Mouse (Mus musculus): ENCODE results near the gene Top2b.

Top2b gene

DNA sequence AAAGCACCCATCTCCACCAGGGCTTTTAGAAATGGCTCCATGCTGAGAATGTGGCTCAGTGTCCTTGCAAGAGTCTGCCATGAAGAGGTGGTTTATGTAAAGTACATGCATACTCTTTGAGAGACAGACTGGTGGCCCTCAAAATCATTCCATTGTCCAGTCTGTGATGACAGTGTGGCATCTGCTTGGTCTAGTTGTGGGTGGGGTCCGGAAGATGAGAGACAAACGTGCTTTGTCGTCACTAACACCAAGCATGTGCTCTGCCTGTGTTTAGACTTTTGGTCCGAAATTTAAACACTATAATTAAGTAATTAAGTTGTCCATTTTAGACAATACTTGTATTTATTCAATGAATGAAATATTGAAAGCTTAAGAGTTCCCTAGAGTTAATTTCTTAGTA lies 49.2 kb downstream of the Top2b start:
- no peak for DNase-seq (ENCODE audit: low read depth)

DNA sequence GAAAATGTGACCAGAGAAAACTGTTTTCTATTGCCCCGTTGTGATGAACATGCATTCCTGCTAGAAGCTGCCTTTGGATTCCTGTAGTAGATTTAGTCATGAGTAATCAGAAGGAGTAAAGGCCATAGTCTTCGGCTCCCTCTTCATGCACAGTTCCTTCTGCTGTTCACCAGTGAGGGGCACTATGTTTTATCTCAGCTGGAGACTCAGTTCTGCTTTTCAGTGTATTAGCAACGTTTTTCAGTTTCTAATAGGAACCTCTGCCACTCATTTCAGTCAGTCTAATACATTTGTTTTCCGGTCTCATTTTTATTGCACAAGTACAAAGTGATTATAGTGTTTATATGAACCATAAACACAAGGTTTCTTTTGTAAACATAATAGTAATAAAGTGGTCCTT lies 62.6 kb downstream of the Top2b start:
- DNase-seq (ENCODE audit: low read depth): no peak

DNA sequence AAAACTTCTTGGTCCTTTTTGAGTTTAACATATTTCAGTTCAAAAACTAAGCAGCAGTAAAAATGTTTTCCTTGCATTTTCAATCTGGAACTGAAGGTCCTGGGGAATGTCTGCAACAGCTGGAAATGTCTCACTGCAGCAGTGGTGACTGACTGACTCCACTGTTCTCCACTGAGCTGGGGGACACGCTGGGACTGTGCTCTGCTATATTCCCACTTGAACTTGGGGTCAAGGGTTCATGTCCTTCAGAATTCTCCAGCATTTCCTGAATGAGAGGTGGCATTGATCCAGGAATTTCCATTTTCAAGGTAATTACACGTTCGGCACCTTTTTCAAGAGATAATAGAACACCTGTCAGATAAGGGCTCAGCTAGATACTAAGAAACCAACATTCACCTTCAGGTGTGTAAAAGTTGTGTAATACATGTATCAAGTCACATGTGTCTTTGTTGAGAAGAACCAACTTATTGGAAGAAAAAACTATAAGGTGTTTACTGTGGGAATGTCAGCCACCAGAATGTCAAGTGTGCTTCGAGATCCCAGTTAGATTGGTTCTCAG lies 67.0 kb downstream of the Top2b start:
- no peak for DNase-seq (ENCODE audit: low read depth)

DNA sequence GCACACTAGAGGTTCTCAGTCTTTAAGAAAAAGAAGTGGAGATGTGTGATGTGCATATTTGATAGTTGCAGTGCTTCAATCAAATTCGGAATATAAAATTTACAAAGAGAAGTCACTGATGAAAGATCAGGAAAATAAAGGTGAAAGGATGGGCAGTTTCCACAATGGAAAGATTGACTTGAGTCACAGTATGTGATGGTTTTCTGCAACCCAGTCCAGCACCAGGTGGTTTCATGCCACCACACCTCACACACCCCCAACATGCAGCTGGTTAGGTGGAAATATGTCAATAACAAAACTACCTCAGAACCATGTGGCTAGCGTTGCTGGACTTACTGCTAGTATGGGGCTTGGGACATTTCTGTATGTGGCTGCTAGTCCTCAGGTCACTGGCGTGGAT lies 67.6 kb downstream of the Top2b start:
- no peak for DNase-seq (ENCODE audit: low read depth)

DNA sequence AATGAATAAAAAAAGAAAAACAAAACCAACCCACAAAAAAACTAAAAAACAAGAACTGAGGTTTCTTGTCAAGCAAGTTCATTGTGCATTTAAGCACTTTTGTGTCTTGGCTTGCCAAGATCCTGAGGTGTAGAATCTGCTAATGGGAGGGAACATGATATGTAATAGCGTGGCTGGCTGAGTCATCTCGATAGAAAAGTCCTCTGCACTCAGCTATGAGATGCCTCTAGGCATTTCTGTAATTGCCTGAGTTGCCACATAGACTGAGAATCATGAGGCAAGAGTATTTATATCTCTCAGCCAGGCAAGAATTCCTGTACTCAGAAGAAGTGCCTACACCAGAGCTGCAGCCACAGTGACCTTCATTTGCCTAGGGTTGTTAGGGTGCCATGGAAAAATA lies 68.2 kb downstream of the Top2b start:
- peak; percentile 41 for DNase-seq (ENCODE audit: low read depth)

DNA sequence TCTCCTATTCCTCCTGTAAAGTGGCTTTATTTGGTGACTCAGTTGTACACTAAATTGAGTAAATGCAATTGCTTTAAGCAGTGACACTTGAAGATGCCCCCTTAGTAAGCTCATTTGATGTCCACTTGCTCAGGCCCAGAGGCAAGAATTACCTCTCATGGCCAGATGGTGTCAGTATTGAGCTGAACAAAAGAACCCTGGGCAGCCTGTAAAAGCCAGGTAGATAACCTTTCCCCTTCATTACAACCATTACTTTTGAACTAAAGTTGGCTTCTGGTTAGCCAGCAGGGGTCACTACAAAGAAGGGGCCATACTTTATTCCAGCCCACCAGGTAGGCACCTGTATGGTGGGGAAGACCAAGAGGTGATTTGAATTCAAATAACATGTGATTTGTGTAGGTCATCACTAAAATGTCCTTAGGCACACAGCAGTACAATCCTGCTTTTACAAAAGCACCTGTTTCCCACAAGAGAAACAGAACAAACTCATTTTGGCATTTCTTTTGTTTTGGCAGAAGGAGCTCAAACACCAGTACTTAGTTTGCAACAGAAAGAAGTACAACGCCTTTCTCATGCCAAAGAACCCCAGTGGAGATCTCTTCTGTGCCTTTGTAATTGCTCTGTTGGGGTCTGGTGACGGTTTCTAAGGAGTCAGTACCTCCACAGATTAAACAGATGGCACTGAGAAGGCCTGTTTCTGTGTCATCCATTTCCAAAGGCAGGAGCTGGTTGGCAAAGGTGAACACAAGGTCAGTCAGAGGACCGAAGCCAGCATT lies 69.6 kb downstream of the Top2b start:
- DNase-seq (ENCODE audit: low read depth): peak; percentile 45

DNA sequence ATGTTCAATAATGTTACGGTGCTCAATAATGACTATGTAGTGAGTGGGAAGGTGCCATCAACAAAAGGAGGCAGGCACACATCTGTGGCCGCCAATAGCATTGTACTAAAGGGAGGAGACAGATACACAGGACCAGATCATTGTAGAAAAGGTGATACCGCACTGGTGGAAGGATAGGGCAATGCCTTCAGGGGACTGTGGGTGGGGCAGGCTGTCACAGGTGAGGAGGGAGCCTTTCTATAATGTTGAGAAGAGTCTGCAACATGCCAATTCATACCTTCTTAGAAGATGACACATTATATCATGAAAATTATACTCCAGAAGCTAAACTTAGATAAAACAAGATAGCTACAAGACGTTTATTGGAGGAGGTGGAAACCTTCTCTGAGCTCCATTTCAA lies 72.4 kb downstream of the Top2b start:
- DNase-seq (ENCODE audit: low read depth): no peak

DNA sequence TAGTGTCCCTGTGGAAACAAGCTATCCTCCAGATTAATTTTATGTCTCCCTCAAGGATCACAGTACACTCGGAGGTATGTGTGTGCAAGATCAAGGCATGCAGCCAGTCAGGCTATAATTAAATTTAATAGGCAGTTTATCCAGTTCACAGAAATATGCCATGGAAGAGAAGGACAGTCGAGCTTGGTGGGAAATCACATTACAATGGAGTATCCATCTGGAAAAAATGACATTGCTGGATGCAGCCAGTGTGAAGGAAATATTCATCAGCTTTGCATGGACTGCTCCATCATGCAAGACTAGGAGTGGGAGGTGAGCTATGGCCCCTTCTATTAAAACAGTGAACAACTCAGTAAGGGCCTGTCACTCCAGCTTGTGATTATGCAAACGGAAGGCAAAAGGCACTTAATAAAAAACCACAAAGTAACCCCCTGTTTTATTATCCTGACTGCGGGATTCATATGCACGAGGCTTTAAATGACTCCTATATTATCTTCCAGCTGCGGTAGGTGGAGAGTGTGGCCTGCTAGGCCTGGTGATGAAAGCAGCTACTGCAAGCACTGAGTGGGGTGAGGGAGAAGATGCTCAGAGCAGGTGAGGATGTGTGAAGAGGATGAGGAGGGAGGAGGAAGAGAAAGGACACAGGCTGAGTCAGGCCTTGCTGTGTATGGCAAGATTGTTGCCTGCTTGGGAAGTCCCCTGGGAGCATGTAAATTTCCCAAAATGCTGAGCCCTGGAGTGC lies 74.6 kb downstream of the Top2b start:
- no peak for DNase-seq (ENCODE audit: low read depth)

DNA sequence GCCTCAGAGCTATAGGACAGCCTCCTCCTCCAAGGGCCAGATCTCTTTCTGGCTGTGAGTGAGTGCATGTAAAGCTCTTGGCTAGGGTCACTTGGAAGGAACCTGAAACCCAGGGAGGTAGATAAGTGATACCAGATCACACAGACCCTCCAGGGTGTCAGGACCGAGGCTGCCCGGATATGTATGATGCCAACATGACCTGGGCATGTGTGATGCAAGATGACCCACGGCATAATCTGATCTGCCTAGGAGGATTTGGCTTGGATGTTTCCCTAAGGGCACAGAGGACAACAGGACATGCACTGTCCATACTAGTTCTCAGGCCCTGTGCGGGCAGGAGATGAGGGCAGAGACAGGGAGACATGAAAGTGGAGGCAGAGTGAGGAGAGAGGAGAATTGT lies 79.9 kb downstream of the Top2b start:
- DNase-seq (ENCODE audit: low read depth): no peak

DNA sequence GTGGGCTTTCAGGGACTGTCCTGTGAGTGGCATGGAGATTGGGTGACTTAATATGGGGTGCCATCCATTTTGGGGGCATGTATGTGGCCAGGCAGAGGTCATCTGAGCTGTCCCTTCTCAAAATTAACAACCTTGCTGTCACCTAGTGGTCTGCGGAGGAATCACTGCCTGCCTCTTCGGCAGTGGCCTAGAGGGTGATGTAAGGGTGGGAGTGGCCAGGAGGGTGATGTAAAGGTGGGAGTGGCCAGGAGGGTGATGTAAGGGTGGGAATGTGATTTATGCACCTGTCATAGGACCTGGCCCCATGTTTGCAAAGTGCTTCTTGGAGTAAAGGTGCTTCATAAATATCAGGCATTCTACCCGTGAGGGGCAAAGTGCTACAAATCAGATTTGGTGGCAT lies 82.6 kb downstream of the Top2b start:
- DNase-seq (ENCODE audit: low read depth): no peak

DNA sequence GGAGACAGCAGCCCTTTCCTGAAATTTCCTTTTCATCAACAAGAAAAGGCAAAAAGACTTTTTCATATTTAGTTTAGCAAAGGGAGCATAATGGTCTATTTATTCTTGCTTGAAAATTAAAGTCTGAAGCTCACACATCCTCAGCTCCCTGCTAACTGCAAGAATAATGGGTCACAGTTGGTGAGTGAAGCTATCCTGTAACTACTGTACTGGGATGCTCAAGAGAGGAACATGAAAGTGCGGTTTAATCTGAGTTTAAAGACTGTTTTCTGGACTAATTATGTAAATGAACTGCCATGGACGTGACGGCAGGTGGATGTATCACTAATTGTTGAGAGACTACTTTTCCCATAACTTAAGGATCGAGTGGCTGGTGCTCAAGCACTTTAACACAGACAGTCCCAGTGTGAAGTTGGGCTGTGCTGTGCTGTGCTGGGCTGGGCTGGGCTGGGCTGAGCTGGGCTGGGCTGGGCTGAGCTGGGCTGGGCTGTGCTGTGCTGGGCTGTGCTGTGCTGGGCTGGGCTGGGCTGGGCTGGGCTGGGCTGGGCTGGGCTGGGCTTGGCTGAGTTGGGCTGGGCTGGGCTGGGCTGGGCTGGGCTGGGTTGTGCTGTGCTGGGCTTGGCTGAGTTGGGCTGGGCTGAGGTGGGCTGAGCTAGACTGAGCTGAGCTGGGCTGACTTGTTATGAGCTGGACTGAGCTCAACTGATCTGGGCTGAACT lies 83.4 kb downstream of the Top2b start:
- peak; percentile 25 for DNase-seq (ENCODE audit: low read depth)

DNA sequence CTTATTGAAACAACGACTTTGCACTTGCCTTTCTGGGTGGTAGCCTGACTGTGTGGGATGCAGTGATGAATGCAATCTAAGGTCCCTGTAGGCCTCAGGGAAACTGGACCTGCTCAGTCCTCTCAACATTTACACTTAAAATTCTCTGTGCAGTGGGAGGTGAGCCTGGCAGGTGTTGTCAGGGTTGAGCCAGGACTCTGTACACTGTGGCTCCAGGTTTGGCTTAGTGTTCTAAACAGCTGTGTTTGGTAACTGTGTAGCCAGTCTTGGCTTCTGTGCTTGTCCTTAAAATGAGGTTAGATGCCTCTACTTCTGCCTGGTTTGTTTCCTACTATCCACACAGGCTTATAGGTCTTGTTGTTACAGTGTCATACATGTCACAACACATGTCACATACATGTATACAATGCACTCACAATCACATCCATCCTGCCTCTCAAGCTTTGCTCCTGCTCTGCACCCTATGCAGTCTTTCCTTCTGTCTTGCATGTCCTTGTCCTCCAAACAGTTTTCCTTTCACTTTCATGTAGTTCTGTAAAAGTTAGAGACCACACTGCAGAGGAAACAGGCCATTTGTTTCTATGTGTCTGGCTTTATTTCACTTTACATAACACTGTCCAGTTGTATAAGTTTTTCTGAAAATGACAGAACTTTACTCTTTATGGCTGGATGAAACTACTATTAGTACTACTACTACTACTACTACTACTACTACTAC lies 113.8 kb downstream of the Top2b start:
- no peak for DNase-seq (ENCODE audit: low read depth)

DNA sequence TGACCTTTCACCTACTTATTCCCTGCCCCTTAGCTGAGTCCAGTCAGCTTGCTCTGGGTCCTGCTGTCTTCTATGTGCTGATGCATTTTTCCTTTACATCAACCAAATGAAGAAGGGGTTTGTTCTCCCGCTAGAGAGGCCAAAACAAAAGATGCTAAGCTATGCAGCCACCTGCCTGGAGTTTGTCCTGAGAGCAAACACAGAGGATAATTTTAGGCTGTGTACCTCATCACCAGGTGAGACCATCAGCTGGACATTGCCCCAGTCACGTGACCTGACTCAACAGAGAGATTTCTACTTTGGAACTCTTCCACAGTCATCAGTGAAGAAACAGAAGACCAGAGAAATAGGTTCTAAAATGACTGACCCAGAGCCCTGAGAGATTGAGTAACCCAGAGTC lies 114.5 kb downstream of the Top2b start:
- DNase-seq (ENCODE audit: low read depth): no peak

DNA sequence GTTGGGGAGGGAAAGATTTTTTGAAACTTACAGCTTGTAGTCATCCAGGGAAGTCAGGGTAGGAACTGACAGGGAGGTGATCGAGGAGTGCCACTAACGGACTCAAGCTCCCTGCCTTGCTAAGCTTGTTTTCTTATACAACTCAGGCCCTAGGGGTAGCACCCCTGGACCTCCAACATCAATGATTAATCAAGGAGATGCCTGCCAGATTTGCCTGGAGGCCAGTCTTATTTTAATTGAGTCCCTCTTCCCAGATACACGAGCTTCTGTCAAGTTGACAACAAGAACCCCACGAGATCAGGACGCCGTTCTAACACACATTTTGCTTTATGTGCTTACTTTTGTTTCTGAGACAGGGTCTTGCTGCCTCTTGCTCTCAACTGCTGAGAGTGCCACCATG lies 115.6 kb downstream of the Top2b start:
- DNase-seq (ENCODE audit: low read depth): no peak

DNA sequence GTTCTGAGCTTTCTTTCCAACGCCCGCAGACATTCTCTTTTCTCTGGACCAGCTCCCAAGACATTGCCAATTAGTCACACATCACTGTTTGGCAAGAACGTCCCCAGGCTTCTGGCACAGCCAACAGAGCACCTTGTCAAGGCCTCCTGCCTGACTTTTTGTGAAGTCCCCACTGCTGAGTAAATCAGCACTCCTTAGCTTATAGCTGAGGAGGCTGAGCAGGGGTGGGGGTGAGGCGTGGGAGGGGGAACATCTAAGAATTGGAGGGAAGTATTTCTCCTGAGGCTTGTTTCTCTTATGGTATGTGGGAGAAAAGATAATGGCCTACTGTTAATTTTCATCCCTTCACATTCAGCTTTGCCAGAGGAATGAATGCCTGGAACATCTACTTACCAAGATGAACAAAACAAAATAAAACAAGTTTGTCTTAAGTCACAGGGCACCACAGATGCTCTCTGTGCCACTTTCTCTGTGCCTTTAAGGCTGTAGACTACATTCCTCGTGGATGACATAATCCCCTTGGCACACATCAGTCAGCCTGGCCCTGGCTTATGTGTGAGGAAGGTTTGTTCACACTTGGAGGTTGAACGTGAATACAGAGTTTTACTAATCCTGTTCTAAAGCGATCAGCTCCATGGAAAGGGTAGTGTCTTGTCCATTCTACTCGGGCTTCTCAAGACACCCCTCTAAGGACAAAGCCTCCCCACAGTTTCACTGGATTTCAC lies 118.8 kb downstream of the Top2b start:
- peak; percentile 64 for DNase-seq (ENCODE audit: low read depth)
